Mouse (Mus musculus) left cerebral cortex, adult 2 months (tissue): ENCODE measurements around the gene 4930407I10Rik. TPM values are rescaled to one million over a fixed set of nuclear protein-coding genes. Genes with fewer than 3 reads are reported as not detected.

Experiments used
- DNase-seq, 2 experiments: peaks; one replicate each; pipeline ENCODE4 v3.0.0; 2021 to 2022; ENCODE audit warnings: low spot score in 2 of 2, mixed read lengths in 1 of 2; ENCODE audit errors: extremely low spot score in 1 of 2
- H3K27ac ChIP-seq: fragments of 200-600 bp; 2 replicates; pipeline ENCODE4 v1.8.1; 2022
- H3K4me3 ChIP-seq: fragments of 200-600 bp; 2 replicates; pipeline ENCODE4 v1.8.1; 2022
- CTCF ChIP-seq: fragments of 200-600 bp; IDR thresholded peaks from 2 replicates; pipeline ENCODE4 v1.8.1; 2022; ENCODE audit warnings: antibody characterized with exemption, mild to moderate bottlenecking, moderate library complexity
- intact Hi-C: fragments of 180-260 bp; cut with DNase I; formaldehyde crosslinking; loops from one replicate; pipeline ENCODE4 v1.15.1; 2025
- long read RNA-seq, 2 experiments: library from polyadenylated mRNA; stranded (forward); transcript quantifications; one replicate each; pipeline ENCODE4 v2.0.0; 2021; ENCODE audit warnings: borderline mapping rate in 2 of 2
- total RNA-seq, 2 experiments: library from RNA; stranded (reverse); gene quantifications; 2 replicates each; pipeline ENCODE4 v1.2.3; 2021

4930407I10Rik gene
- not detected for total RNA-seq
- long read RNA-seq, experiment 1, result 0 reads
- long read RNA-seq, experiment 2, result 0 reads

GRCm38 (mm10) chr15:82058719-82059201, at the start of gene 4930407I10Rik:
TSS of gene 4930407I10Rik (plus strand) at chr15:82059151.
- Histone ChIP-seq H3K4me3 (no peak within 1 kb of the TSS), H3K27ac (no peak within 1 kb of the TSS)
- TF ChIP-seq CTCF, result no peak
- no peak for DNase-seq
- intact Hi-C loops, result no loop called here

GRCm38 (mm10) chr15:82011947-82012346, 47.0 kb upstream of the 4930407I10Rik start:
- no peak for TF ChIP-seq CTCF
- no peak for DNase-seq

GRCm38 (mm10) chr15:82014745-82015391, 44.1 kb upstream of the 4930407I10Rik start:
- TF ChIP-seq CTCF, result no peak
- DNase-seq, result no peak
- H3K27ac ChIP-seq, result peak overlapping the region; percentile 91
- peak overlapping the region; percentile 89 for H3K4me3 ChIP-seq
- intact Hi-C loops, result no loop called here

More at GRCm38 (mm10) chr15:82011947-82012346, 47.0 kb upstream of the 4930407I10Rik start:
- H3K4me3 ChIP-seq, result no peak overlapping the region
- intact Hi-C loops, result no loop called here
- no peak overlapping the region for H3K27ac ChIP-seq

- TF ChIP-seq CTCF, result peak; percentile 29
- peak overlapping the region; percentile 91 for H3K27ac ChIP-seq
- intact Hi-C loops, result loop anchor here (2.0 kb wide), 1 partner anchor 31 kb away; the partner anchor contains the start of gene Snu13
- peak; percentile 25 to 29 for DNase-seq
- peak overlapping the region; percentile 89 for H3K4me3 ChIP-seq
Observed at GRCm38 (mm10) chr15:82015392-82016100, 43.4 kb upstream of the 4930407I10Rik start.

GRCm38 (mm10) chr15:82016101-82016808, 42.7 kb upstream of the 4930407I10Rik start:
- no peak; the same call in 1 of the 2 replicates for TF ChIP-seq CTCF
- H3K27ac ChIP-seq, result peak overlapping the region; percentile 91
- peak; percentile 99 for DNase-seq
- H3K4me3 ChIP-seq, result peak overlapping the region; percentile 89
- intact Hi-C loops, result loop anchor here (2.0 kb wide), 1 partner anchor 31 kb away; the partner anchor contains the start of gene Snu13

GRCm38 (mm10) chr15:82016830-82017229, 42.1 kb upstream of the 4930407I10Rik start:
- TF ChIP-seq CTCF, result no peak
- H3K4me3 ChIP-seq, result peak overlapping the region; percentile 89
- intact Hi-C loops, result loop anchor here (2.0 kb wide), 1 partner anchor 30 kb away; the partner anchor contains the start of gene Snu13
- peak overlapping the region; percentile 56; the same call in 1 of the 2 replicates for H3K27ac ChIP-seq
- DNase-seq, result no peak

GRCm38 (mm10) chr15:82017461-82017860, 41.5 kb upstream of the 4930407I10Rik start:
- no peak overlapping the region for H3K4me3 ChIP-seq
- no peak for DNase-seq
- no peak for TF ChIP-seq CTCF
- H3K27ac ChIP-seq, result no peak overlapping the region
- intact Hi-C loops, result loop anchor here (2.0 kb wide), 1 partner anchor 29 kb away; the partner anchor contains the start of gene Snu13

GRCm38 (mm10) chr15:82019288-82019687, 39.7 kb upstream of the 4930407I10Rik start:
- Histone ChIP-seq H3K27ac (no peak overlapping the region), H3K4me3 (no peak overlapping the region)
- intact Hi-C loops, result no loop called here
- no peak for TF ChIP-seq CTCF
- no peak for DNase-seq

- no peak for DNase-seq
- H3K4me3 ChIP-seq, result no peak overlapping the region
- intact Hi-C loops, result no loop called here
Observed at GRCm38 (mm10) chr15:82022535-82023088, 36.3 kb upstream of the 4930407I10Rik start.

GRCm38 (mm10) chr15:82023965-82024635, 34.9 kb upstream of the 4930407I10Rik start:
- intact Hi-C loops, result no loop called here
- no peak overlapping the region for H3K4me3 ChIP-seq
- no peak for TF ChIP-seq CTCF
- H3K27ac ChIP-seq, result no peak overlapping the region
- no peak for DNase-seq

More at GRCm38 (mm10) chr15:82022535-82023088, 36.3 kb upstream of the 4930407I10Rik start:
- H3K27ac ChIP-seq, result no peak overlapping the region
- no peak for TF ChIP-seq CTCF

GRCm38 (mm10) chr15:82027276-82027675, 31.7 kb upstream of the 4930407I10Rik start:
- Histone ChIP-seq H3K4me3 (no peak overlapping the region), H3K27ac (no peak overlapping the region)
- DNase-seq, result no peak
- no peak for TF ChIP-seq CTCF
- intact Hi-C loops, result no loop called here
